Mouse (Mus musculus): ENCODE results near the gene Piga. TPM values are rescaled to one million over a fixed set of nuclear protein-coding genes. Genes with fewer than 3 reads are reported as not detected.

Piga gene
- 14.9 and 15.5 TPM in 2 replicates for polyA plus RNA-seq (2015; fragmentation: Nextera tagmentation; extraction: Ambion mirVana)

DNA sequence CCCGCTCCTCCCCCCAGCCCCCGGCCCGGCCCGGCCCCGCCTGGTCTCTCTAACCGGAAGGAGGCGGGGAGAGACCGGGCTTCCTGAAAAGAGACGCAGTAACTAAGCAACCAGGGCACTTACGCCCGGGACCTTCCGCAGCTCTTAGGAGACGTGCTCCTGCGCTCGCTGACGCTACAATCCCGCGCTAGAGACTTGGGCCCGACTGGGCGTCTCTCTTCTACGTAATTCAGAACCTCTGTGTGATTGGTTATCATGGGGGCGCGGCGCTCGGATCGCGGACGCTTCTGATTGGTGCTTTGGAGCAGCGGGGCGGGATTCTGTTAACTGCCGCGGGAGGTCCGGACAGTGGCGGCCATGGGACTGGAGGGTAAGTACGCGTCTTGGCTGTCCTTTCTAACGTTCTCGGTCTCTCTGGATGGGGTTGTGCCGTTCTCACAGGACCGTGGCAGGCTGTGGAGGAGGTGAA lies at the start of gene Piga:
Piga (plus strand) TSS at position 317 of the 469 bp plus-strand sequence.
- H3K4me3 ChIP-seq (replicated peaks; ENCODE audit: low read length): peak within 1 kb of the TSS; percentile 62

DNA sequence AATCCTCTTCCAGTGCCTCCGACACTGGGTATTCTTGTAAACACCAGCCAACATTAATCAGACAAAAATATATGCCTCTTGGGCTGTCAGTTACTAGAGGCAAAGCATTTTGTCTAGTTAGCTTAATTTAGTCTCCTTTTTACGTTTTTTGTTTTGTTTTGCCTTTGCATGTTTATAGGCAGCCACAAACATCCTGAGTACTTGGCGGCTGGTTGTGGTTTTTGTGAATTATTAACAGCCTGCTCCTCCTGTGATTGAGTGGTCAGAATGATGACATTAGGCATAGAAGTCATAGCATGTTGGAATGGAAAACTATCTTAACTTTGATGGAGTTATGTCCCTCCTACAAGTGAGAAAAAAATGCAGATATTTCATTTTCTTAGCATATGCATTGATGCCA lies 49.0 kb upstream of the Piga start:
- no peak overlapping the region for H3K27ac ChIP-seq (ENCODE audit: low read length)
- 54% methylated on average over 3 of the region's 3 CpGs for WGBS
- no peak overlapping the region for H3K4me3 ChIP-seq (replicated peaks; ENCODE audit: low read length)
- H3K4me1 ChIP-seq (ENCODE audit: control insufficient read depth, insufficient read depth, low read length): no peaks in the 10 kb centered on the region
- H3K36me3 ChIP-seq (ENCODE audit: control insufficient read depth, insufficient read depth, low read length): no peaks in the 10 kb centered on the region
- no peak overlapping the region for H3K9ac ChIP-seq (ENCODE audit: low read length)
- no peaks in the 10 kb centered on the region for H3K27me3 ChIP-seq (ENCODE audit: control insufficient read depth, insufficient read depth, low read length)
- no peaks in the 10 kb centered on the region for H3K9me3 ChIP-seq (replicated peaks; ENCODE audit: control insufficient read depth, low read length)
- ATAC-seq (ENCODE audit: insufficient read depth, low FRiP score): no peak
- no peak overlapping the region for H3K4me2 ChIP-seq (ENCODE audit: low read depth, low read length)

More for the DNA sequence above, at the start of gene Piga:
- peak within 1 kb of the TSS; percentile 36 for H3K27ac ChIP-seq (ENCODE audit: low read length)
- H3K4me1 ChIP-seq (ENCODE audit: control insufficient read depth, insufficient read depth, low read length): no peaks in the 10 kb centered on the region
- peak; percentile 99 for ATAC-seq (ENCODE audit: insufficient read depth, low FRiP score)
- H3K36me3 ChIP-seq (ENCODE audit: control insufficient read depth, insufficient read depth, low read length): no peaks in the 10 kb centered on the region
- WGBS: 7% methylated on average over 40 of the region's 40 CpGs
- H3K4me2 ChIP-seq (ENCODE audit: low read depth, low read length): peak within 1 kb of the TSS; percentile 53
- peak within 1 kb of the TSS; percentile 80 for H3K9ac ChIP-seq (ENCODE audit: low read length)
- no peaks in the 10 kb centered on the region; the same call in 1 of the 2 replicates for H3K27me3 ChIP-seq (ENCODE audit: control insufficient read depth, insufficient read depth, low read length)
- H3K9me3 ChIP-seq (replicated peaks; ENCODE audit: control insufficient read depth, low read length): no peaks in the 10 kb centered on the region

- Histone ChIP-seq H3K36me3 (ENCODE audit: control insufficient read depth, insufficient read depth, low read length) (no peaks in the 10 kb centered on the region), H3K27me3 (ENCODE audit: control insufficient read depth, insufficient read depth, low read length) (no peaks in the 10 kb centered on the region), H3K4me3 (replicated peaks; ENCODE audit: low read length) (no peak within 1 kb of the TSS; the same call in 1 of the 2 replicates), H3K27ac (ENCODE audit: low read length) (peak within 1 kb of the TSS; percentile 47), H3K4me2 (ENCODE audit: low read depth, low read length) (no peak within 1 kb of the TSS), H3K9ac (ENCODE audit: low read length) (no peak within 1 kb of the TSS), H3K4me1 (ENCODE audit: control insufficient read depth, insufficient read depth, low read length) (no peaks in the 10 kb centered on the region), H3K9me3 (replicated peaks; ENCODE audit: control insufficient read depth, low read length) (no peaks in the 10 kb centered on the region)
- WGBS: 26% methylated on average over 3 of the region's 3 CpGs
- ATAC-seq (ENCODE audit: insufficient read depth, low FRiP score): peak; percentile 53; the same call in 1 of the 2 replicates
Measured at GRCm38 (mm10) chrX:164373081-164373480, 46.5 kb upstream of the Piga start, which contains the start of gene Vegfd. Gene Vegfd (plus strand): TSS chrX:164373378.

GRCm38 (mm10) chrX:164374586-164374985 lies 45.0 kb upstream of the Piga start:
- no peak for ATAC-seq (ENCODE audit: insufficient read depth, low FRiP score)
- H3K4me3 ChIP-seq (replicated peaks; ENCODE audit: low read length): no peak overlapping the region

DNA sequence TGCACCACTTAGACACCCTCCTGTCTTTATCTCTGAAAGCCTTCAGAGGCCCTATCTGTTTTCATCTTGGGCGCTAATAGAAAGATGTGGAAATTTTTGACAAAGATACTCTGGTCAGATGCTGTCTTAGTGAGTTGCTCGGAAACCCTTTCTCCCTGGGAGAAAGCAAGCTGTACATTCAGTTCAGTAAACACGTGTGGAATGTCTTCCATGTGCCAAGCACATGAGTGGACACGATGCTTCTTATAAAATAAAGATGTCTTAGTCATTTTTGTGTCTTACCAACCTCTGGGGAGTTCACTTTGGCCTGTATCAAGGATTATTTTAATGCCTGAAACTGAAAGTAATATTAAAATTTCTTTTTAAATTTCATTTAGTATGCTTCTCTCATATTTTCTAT lies 39.9 kb upstream of the Piga start:
- H3K36me3 ChIP-seq (ENCODE audit: control insufficient read depth, insufficient read depth, low read length): no peaks in the 10 kb centered on the region
- no peaks in the 10 kb centered on the region for H3K4me1 ChIP-seq (ENCODE audit: control insufficient read depth, insufficient read depth, low read length)
- WGBS: 56% methylated on average over 4 of the region's 4 CpGs
- no peaks in the 10 kb centered on the region; the same call in 1 of the 2 replicates for H3K27me3 ChIP-seq (ENCODE audit: control insufficient read depth, insufficient read depth, low read length)
- H3K9ac ChIP-seq (ENCODE audit: low read length): no peak overlapping the region
- no peak overlapping the region for H3K4me3 ChIP-seq (replicated peaks; ENCODE audit: low read length)
- no peaks in the 10 kb centered on the region for H3K9me3 ChIP-seq (replicated peaks; ENCODE audit: control insufficient read depth, low read length)
- no peak overlapping the region for H3K4me2 ChIP-seq (ENCODE audit: low read depth, low read length)
- H3K27ac ChIP-seq (ENCODE audit: low read length): no peak overlapping the region
- ATAC-seq (ENCODE audit: insufficient read depth, low FRiP score): no peak

More at GRCm38 (mm10) chrX:164374586-164374985, 45.0 kb upstream of the Piga start:
- no peak overlapping the region for H3K4me2 ChIP-seq (ENCODE audit: low read depth, low read length)
- no peaks in the 10 kb centered on the region for H3K9me3 ChIP-seq (replicated peaks; ENCODE audit: control insufficient read depth, low read length)
- H3K9ac ChIP-seq (ENCODE audit: low read length): no peak overlapping the region
- H3K4me1 ChIP-seq (ENCODE audit: control insufficient read depth, insufficient read depth, low read length): no peaks in the 10 kb centered on the region
- no peaks in the 10 kb centered on the region for H3K27me3 ChIP-seq (ENCODE audit: control insufficient read depth, insufficient read depth, low read length)
- 60% methylated on average over 5 of the region's 5 CpGs for WGBS
- no peak overlapping the region for H3K27ac ChIP-seq (ENCODE audit: low read length)
- no peaks in the 10 kb centered on the region for H3K36me3 ChIP-seq (ENCODE audit: control insufficient read depth, insufficient read depth, low read length)

GRCm38 (mm10) chrX:164381618-164382408 lies 37.8 kb upstream of the Piga start:
- H3K4me3 ChIP-seq (replicated peaks; ENCODE audit: low read length): peak overlapping the region; percentile 34
- H3K27ac ChIP-seq (ENCODE audit: low read length): no peak overlapping the region
- peak overlapping the region; percentile 54 for H3K4me2 ChIP-seq (ENCODE audit: low read depth, low read length)
- H3K9me3 ChIP-seq (replicated peaks; ENCODE audit: control insufficient read depth, low read length): no peaks in the 10 kb centered on the region
- H3K36me3 ChIP-seq (ENCODE audit: control insufficient read depth, insufficient read depth, low read length): no peaks in the 10 kb centered on the region
- WGBS: 18% methylated on average over 24 of the region's 33 CpGs
- ATAC-seq (ENCODE audit: insufficient read depth, low FRiP score): peak; percentile 97
- H3K9ac ChIP-seq (ENCODE audit: low read length): peak overlapping the region; percentile 19; the same call in 1 of the 2 replicates
- no peaks in the 10 kb centered on the region; the same call in 1 of the 2 replicates for H3K27me3 ChIP-seq (ENCODE audit: control insufficient read depth, insufficient read depth, low read length)
- no peaks in the 10 kb centered on the region for H3K4me1 ChIP-seq (ENCODE audit: control insufficient read depth, insufficient read depth, low read length)

- H3K4me3 ChIP-seq (replicated peaks; ENCODE audit: low read length): no peak overlapping the region
- no peak for ATAC-seq (ENCODE audit: insufficient read depth, low FRiP score)
- no peaks in the 10 kb centered on the region for H3K4me1 ChIP-seq (ENCODE audit: control insufficient read depth, insufficient read depth, low read length)
- no peak overlapping the region for H3K9ac ChIP-seq (ENCODE audit: low read length)
- H3K9me3 ChIP-seq (replicated peaks; ENCODE audit: control insufficient read depth, low read length): no peaks in the 10 kb centered on the region
- no peak overlapping the region for H3K4me2 ChIP-seq (ENCODE audit: low read depth, low read length)
- peaks cover 3% of the 10 kb centered on the region; the same call in 1 of the 2 replicates for H3K27me3 ChIP-seq (ENCODE audit: control insufficient read depth, insufficient read depth, low read length)
- no peak overlapping the region for H3K27ac ChIP-seq (ENCODE audit: low read length)
- H3K36me3 ChIP-seq (ENCODE audit: control insufficient read depth, insufficient read depth, low read length): no peaks in the 10 kb centered on the region
- 73% methylated on average over 4 of the region's 4 CpGs for WGBS
Measured at GRCm38 (mm10) chrX:164394091-164394490, 25.5 kb upstream of the Piga start.

- Histone ChIP-seq H3K27ac (ENCODE audit: low read length) (no peak overlapping the region), H3K4me3 (replicated peaks; ENCODE audit: low read length) (no peak overlapping the region), H3K27me3 (ENCODE audit: control insufficient read depth, insufficient read depth, low read length) (no peaks in the 10 kb centered on the region), H3K36me3 (ENCODE audit: control insufficient read depth, insufficient read depth, low read length) (no peaks in the 10 kb centered on the region), H3K4me1 (ENCODE audit: control insufficient read depth, insufficient read depth, low read length) (no peaks in the 10 kb centered on the region), H3K9ac (ENCODE audit: low read length) (no peak overlapping the region), H3K9me3 (replicated peaks; ENCODE audit: control insufficient read depth, low read length) (no peaks in the 10 kb centered on the region), H3K4me2 (ENCODE audit: low read depth, low read length) (no peak overlapping the region)
- peak; percentile 47; the same call in 1 of the 2 replicates for ATAC-seq (ENCODE audit: insufficient read depth, low FRiP score)
- WGBS: 57% methylated on average over 3 of the region's 3 CpGs
Measured at GRCm38 (mm10) chrX:164398456-164398855, 21.1 kb upstream of the Piga start.

GRCm38 (mm10) chrX:164405080-164405649 lies 14.4 kb upstream of the Piga start:
- Histone ChIP-seq H3K9me3 (replicated peaks; ENCODE audit: control insufficient read depth, low read length) (no peaks in the 10 kb centered on the region), H3K4me3 (replicated peaks; ENCODE audit: low read length) (no peak overlapping the region), H3K27ac (ENCODE audit: low read length) (no peak overlapping the region), H3K27me3 (ENCODE audit: control insufficient read depth, insufficient read depth, low read length) (no peaks in the 10 kb centered on the region), H3K4me1 (ENCODE audit: control insufficient read depth, insufficient read depth, low read length) (no peaks in the 10 kb centered on the region), H3K9ac (ENCODE audit: low read length) (no peak overlapping the region), H3K36me3 (ENCODE audit: control insufficient read depth, insufficient read depth, low read length) (no peaks in the 10 kb centered on the region), H3K4me2 (ENCODE audit: low read depth, low read length) (no peak overlapping the region)
- no peak for ATAC-seq (ENCODE audit: insufficient read depth, low FRiP score)

All from stomach, embryonic 16.5 days (tissue).